Mouse (Mus musculus): ENCODE data around the gene Dcun1d3.

The Dcun1d3 gene

DNA sequence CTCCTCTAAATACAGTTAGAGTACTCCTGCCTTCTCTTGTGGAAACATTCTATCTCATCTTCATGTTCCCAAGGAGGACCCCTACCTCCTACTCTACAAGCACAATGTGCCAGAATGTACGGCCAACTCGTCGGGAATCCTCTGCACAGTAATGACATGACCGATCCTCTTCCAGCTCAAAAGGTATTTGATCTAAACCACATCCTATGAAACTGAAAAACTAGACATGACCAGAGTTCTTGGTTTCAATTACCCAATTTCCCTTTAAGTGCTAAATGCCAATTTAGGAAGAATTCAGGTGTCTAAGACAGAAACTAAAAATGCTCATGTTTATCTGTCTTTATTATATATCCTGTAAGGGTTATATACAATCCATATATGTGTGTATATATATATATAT lies 23.9 kb downstream of the Dcun1d3 start:
- DNase-seq: no peak

DNA sequence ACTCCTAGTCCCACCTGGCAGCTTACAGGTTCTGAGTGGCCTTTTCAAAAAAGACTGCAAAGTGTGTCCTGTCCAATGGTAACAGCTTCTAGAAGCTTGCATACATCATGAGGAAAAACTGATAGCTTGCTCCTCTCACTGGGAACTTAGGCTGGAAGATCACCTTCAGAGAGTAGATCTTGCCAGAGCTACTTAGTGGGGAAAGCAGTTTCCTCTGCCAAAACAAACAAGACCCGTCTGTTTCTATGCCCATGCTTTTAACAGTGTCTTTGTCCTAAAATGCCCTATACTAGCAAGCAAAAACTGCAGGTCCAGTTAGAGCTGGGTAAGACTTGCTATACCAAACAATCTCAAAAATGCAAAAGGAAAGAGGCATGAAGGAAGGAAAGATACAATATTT lies 30.0 kb downstream of the Dcun1d3 start:
- DNase-seq: no peak

DNA sequence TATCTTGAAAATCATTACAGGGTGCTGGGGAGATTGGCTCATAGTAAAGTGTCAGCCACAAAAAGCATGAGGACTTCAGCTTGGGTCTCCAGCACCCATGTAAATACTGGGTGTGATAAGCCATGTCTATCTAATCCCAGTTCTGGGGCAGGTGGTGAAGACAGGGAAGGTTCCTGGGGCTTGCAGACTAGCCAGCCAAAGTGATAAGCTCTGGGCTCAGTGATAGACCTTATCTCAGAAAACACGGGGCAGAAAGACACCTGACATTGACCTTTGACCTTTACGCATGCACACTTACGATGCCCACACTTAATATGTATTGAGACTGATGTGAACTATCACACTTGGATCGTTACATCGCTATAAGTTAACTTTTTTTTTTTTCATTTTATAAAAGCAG lies 31.6 kb downstream of the Dcun1d3 start:
- DNase-seq: no peak

DNA sequence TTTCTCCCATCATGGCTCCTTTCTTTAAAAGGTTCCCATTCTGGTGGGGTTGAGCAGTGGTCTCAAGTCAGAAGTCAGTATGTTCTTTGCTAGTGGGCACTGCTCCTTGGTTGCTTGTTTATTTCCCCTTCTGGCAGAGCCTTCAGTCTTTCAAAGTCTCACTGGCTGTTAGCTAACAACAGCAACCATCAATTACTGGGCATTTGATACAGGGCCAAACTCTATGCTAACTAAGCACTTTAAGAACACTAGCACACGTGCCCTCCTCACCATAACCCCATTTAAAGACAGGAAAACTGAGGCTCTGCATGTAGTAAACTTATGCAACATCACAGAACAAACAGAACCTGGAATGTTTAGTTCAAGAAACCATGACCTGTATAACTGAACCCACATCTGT lies 33.9 kb downstream of the Dcun1d3 start:
- no peak for DNase-seq

DNA sequence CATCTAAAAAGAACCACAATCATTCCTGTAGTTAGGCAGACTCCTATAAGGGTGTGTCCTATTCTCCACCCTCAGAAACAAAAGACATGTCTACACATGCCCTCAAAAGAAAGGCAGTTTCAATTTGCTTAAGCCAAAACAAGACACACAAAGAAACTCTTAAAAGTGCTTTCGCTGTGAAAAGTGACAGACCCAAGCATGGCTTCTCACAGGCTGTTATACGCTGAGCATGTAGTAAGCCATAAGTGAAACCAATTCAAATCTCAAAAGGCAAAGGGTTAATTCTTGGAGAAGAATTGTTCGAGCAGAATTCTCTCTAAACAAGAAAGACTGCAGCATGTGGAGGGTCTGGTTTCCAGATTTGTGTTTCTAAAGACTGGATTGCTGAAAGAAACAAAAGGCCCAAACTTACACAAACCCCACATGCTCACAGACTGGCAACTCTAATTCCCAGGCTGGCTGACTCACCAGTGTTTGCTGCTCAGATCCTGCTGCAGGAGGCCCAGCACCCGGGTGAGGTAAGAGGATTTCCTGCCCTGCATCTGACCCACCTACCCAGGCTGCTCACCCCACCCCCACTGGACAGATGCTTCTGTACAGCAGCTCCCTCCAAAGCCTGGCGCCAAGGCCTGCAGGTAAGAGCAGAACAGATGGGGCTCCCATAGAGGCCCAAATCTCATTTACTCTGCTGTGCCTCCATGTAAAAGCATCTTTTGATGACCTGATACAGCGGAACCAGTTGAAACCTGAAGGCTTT lies 34.6 kb downstream of the Dcun1d3 start:
- no peak for DNase-seq

DNA sequence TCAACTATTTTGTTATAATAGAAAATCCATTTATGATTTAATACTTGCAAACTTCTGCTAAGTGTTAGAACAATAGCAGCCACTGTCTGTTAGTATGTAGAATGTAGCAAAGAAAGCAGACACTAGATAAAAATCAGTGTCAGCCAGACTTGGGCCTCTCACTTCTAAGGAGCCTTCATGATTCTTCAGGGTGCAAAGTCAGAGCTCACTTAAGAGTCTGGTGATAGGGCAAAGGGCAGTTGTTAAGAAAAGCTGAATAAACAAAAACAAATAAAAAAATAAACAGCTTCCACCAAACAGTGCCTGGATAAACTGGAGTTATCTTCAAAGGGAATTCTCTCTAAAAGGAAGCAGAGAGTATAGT lies 35.1 kb downstream of the Dcun1d3 start:
- DNase-seq: no peak

DNA sequence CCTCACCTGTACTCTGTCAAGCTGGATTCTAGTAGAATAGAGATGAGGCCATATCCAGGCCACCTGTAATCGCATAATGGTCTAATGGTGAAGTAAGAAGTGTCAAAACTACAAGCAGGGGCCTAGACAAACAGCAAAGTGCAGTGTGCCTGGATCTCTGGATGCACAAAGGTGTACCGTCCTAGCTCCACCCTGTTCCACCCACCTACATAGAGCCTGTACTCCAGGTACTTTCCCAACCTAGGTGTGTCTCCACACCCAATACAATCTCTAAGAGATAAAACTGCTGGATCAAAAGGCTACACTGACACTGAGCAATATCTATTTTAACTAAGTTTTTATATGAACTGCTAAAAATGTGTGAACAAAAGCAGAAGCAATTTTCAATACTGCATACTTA lies 35.5 kb downstream of the Dcun1d3 start:
- no peak for DNase-seq

DNA sequence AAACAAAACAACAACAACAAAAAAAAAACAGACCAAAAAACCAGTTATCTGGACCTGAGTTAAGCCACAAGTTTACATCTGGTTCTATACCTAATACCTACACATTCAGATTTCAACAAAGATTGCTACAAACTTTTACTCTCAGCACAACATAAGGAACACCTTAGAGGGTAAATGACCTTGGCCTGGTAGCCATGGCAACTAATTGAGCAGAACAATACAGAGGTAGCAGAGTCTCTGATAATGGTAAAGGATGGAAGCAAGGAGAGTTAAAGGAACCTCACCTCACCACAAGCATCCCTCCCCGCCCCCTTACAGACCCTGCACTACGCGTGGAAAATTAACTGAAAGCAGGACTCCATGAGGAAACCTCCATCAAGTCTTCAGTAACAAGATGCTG lies 36.0 kb downstream of the Dcun1d3 start:
- DNase-seq: no peak

DNA sequence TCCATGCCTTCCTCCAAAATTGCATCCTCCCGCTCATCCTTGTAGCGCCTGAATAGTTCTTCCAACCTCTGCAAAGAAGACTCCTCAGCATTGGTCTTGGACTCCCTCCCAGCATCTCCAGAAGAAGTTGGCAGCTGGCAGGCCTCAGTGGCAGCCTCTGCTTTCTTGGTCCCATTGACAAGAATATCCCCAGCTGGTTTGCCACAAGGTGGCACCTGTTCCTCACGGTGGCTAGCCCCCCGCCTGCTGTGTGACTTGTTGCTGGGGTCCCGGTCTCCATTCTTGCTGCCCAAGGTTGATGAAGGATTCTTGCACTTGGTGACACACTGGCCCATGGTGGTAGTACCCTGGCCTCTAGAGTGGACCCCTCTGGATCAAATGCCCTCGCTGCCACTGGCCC lies 36.6 kb downstream of the Dcun1d3 start:
- no peak for DNase-seq

DNA sequence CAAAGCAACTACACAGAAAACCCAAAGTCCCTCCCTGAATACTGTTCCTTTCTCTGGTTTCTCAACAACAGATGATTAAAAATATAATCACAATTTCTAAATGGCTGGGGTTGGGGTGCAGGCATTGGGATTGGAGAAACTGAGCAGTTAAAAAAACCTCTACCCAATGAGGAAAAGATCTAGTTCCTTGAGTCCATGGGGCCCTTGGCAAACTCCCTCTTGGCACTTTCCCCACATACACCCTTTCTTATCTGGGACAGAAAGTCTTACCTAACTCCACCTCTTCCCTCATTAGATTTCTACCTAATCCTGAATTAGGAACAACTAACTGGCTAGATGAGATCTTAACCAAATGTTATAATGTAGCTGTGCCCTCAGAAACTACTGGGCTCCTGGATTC lies 41.1 kb downstream of the Dcun1d3 start:
- no peak for DNase-seq

DNA sequence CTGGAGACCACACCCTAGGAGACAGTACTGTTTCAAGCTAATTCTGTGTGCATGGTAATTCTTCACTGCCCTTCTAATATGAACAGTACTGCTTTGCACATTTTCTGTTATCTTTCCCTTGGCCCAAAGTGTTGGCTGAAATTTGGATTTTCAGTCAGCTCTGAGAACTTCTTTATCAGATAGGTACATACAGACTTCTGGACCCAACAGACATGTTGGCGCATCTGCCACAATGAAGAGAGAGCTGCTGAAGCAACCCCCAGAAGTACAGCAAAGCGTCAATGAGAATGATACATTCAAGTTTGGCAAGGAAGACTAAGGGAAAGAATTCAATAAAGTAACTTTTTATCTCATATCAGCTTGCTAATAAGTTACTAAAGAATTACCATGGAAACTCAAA lies 41.7 kb downstream of the Dcun1d3 start:
- no peak for DNase-seq

DNA sequence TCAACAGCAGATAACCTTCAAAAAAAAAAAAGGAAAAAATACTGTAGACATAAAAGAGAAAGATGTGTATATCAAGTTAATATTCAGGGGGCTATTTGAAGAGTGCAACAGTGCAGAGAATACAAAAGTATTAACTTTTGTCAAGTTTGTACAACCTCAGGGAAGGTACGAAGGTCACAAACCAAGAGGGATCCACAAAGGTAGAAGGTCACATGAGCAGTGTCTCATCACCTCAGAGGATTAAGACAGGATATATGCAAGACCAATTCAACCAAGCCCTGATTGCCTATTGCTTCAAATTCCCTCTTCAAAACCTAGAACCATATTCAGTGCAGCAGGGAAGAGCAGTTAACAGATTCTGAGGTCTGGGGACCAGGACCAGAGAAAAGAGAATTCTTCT lies 42.9 kb downstream of the Dcun1d3 start:
- no peak for DNase-seq

DNA sequence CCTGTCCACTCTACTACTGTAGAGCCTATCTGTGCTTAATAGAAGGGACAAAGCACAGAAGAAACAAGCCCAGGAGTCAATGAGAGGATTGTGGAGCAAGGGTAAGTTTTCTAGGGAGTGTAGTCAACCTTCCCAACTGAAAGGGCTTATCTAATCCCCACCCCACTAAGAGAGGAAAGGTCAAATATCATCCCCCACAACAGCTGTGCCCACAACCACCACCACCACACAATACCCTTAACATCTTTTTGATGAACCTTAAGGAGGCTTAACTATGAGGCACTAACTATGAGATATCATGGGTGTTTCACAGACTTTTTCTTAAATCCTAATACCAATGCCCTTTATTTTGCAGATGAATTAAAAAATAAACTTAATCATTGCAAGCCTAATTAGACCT lies 43.6 kb downstream of the Dcun1d3 start:
- DNase-seq: no peak

DNA sequence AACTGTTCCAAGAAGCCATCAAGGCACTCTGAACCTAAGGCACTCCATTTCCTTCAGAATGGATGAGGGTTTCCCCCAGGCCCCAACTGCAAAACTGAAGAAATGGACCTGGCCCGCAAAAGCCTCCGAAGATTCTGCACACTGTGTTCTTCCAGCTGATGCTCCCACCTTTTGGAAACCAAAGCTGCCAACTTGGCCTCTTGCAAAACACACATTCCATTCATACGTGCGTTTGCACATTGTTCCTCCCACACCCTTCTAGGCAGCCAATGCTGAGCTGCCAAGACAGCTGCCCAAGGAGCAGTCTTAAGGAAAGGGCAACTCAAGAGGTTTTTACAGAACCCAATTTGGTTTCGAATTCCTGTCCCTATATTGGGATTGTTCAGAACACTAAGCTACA lies 45.4 kb downstream of the Dcun1d3 start:
- DNase-seq: no peak

DNA sequence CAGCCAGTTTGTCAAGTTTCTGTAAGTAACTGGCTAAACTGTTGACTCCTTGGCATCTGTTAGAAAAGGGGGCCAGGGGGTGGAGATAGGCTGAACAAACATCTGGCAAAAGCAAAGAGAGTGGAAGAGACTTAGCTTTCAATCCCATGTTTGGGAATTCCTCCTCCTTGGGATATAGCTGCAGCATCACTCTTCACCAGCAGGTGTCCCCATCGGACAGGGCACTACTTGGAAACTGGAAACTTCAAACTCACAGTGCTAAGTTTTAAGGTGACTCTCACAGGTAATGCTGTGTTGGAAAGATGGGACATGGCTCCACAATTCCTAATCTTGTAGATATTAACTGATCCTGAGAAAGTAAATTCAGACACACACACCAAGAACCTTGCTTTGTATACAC lies 47.0 kb downstream of the Dcun1d3 start:
- peak; percentile 32 to 33 for DNase-seq

DNA sequence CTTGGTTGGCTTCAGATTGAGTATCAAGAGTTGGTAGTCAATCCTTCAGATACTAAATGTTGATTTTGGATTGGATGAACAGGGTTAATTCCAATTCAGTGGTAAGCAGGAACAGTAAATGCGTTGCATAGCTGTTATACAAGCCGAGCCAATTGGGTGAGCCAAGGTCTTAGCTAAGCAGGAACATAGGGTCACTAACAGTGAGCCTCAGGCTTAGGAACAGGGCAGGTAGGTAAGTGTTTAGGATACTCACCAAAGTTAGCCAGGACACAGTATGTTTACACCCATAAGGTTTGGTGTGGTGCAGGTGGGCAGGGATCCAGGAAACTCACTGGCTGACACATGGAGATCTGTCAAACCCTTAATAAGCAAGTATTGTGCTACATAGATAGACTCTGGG lies 48.7 kb downstream of the Dcun1d3 start:
- no peak for DNase-seq

DNA sequence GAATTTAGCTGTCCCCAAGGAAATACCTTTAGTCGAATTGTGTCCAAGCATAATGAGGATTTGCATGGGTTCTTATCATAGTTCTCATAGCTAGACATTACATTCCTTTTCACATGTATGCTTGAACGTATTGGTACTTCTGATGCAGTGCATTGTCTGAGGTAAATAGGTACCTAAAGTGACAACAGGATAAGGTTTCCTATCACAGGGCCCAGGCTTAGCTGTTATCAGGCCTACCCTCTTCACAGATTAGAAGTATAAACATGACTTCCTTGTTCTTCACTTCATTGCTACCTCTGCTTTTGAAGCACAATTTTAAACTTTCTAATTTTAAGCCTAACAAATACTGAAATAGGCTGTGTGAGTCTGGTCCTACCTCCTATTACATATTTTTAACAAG lies 50.6 kb downstream of the Dcun1d3 start:
- no peak for DNase-seq

DNA sequence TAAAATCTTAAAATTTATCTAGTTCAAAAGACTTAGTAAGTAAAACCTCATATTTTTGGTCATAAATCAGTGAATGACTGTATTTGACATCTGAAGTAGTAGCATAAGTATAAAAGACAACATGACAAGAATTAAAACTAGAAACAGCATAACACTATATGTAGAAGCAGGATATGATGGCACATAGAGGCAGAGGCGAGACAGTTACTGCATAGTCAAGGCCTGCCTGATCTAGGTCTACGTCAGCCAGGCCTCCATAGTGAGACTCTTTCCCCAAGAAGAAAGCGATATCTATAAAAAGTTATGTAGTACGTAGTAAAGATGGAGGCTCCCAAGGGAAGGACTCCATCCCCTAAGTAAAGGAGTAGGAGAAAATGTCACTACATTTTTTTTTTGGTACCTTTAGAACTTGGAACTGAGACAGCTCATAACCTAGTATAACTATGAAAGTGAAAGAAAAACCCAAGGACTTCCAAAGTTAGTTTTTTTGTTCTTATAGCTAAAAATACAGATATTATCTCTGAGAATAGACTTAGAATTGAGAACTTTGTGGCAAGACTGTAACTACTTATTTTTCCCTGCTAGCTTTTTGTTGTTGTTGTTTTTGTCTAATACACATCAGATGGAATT lies 54.2 kb downstream of the Dcun1d3 start:
- no peak for DNase-seq

DNA sequence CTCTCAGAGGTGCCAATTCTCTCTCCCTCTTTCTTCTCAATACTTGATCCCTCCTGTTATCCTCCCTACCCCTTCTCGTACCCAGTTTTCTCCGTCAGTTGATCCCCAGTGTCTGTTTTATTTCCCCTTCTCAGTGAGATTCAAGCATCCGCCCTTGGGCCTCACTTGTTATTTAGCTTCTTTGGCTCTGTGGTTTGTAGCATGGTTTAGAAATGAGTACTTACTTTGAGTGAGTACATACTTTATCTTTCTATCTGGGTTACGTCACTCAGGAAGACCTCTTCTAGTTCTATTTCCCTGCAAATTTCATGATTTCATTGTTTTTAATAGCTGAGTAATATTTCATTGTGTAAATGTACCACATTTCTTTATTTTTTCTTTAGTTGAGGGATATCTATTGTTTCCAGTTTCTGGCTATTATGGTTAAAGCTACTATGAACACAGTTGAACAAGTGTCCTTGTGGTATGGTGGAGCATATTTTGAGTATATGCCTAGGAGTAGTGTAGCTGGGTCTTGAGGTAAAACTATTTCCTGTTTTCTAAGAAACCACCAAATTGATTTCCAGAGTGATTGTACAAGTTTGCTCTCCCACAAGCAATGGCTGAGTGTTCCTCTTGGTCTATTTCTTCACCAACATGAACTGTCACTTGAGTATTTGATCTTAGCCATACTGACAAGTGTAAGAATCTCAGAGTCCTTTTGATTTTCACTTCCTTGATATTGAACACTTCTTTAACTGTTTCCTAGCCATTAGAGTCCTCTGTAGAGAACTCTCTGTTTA lies 59.9 kb downstream of the Dcun1d3 start:
- DNase-seq: no peak

DNA sequence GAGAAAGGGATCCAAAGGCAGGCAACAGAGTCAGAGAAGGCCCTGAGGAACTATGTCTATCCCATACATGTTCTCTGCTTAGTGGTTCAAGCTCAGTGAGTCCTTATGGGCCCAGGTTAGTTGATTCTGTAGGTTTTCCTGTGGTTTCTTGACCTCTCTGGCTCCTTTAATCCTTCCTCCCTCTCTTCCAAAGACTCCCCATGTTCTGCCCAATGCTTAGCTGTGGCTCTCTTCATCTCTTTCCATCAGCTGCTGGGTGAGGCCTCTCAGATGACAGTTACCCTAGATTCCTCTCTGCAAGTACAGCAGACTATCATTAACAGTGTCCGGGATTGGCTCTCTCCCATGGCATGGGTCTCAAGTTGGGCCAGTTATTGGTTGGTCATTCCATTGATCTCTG lies 60.7 kb downstream of the Dcun1d3 start:
- no peak for DNase-seq

DNA sequence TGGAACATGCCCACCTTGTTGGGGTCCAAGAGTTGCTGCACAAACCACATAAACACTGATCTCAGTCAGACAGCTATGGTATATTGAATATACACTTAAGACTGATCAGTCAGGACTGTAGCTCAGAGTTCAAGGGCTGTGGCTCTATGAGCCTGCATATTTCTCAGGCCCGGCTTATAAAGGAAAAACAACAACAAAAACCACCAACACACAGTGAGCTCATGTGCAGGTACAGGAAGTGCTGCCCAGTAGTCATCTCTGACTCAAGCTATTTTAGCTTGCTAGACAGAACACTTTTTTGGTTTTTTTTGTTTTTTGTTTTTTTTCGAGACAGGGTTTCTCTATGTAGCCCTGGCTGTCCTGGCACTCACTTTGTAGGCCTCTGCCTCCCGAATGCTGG lies 87.4 kb downstream of the Dcun1d3 start:
- DNase-seq: no peak

DNA sequence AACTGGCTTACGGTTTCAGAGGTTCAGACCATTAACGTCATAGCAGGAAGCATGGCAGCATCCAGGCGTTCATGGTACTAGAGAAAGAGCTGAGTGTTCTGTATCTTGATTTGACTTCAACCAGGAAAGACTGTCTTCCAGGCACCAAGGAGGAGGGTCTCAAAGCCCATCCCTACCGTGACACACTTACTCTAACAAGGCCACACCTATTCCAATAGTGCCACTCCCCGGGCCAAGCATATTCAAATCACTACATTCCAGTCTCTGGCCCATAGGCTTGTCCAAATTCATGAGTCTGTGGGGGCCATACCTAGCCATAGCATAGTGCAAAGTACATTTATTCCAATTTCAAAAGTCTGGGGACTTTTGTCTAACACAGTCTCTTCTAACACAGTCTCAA lies 88.7 kb downstream of the Dcun1d3 start:
- no peak for DNase-seq

Measured in B cell, adult 2 months (primary cell).